ENCODE assay signal across 8 mouse cellular contexts in the genomic region with DNA sequence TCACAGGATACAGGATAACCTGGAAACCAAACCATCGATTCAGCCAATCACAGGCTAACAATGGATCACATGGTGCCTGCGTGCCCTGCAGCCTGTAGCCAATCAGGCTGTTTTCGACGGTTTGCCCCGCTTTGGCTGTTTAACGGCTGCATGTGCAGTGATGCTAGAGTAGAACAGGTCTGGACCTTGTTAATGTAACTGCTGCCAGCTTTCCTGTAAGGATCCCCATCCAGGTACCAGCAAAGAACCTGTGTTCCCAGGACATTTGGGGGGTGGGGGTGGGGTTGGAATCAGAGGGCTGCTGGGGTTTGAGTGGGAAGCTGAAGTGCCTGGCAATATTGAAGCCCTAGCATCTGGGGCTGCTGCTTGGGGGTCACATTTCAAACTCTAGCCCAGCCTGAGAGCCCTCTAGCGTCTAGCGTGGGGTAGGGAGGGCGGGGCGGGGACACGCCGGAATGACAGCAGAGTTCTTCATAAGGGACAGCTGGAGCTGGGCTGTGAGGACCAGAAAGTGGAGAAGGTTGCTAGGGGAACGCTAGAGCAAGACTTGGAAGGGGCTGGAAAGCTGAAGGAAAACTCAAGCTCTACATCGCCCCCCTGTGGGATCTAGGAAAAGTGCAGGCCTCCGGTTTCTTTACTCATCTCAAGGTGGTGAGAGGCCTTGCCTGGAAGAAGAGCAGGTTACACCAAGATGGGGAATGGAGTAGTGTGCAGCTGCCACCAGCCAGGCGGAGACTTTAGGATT. TPM values are rescaled to one million over a fixed set of nuclear protein-coding genes. Genes with fewer than 3 reads are reported as not detected.
DNase-seq lines count a peak whose midpoint lies in the region; TF ChIP-seq lines count a peak whose summit lies in the region.

No protein-coding gene starts in this region.

- no peaks in the 10 kb centered on the region for H3K9me3 ChIP-seq in E14TG2a.4 (ENCODE audit: low read length)
- H3K9me3 ChIP-seq in embryonic facial prominence, embryonic 10.5 days: no peaks in the 10 kb centered on the region

- intact Hi-C loops in heart, postnatal 14 days (cut with DNase I): no loop called here

- H3K27me3 ChIP-seq in E14TG2a.4 (ENCODE audit: insufficient read depth, low read length): peaks cover 34% of the 10 kb centered on the region
- H3K27me3 ChIP-seq in embryonic facial prominence, embryonic 10.5 days (replicated peaks; ENCODE audit: low read depth, poor library complexity, severe bottlenecking): peaks cover 10% of the 10 kb centered on the region; the same call in 1 of the 2 replicates

- no peaks in the 10 kb centered on the region for H3K36me3 ChIP-seq in E14TG2a.4 (ENCODE audit: insufficient read depth, low read length)
- H3K36me3 ChIP-seq in embryonic facial prominence, embryonic 10.5 days (replicated peaks): no peaks in the 10 kb centered on the region

- 25% methylated on average over 16 of the region's 16 CpGs for WGBS in embryonic facial prominence, embryonic 10.5 days

- peak overlapping the region; percentile 41 for H3K4me3 ChIP-seq in E14TG2a.4 (replicated peaks; ENCODE audit: low read length)
- H3K4me3 ChIP-seq in embryonic facial prominence, embryonic 10.5 days: peak overlapping the region; percentile 38

- H3K27ac ChIP-seq in embryonic facial prominence, embryonic 10.5 days (replicated peaks): no peak overlapping the region; the same call in 1 of the 2 replicates

- peak; percentile 23 for DNase-seq in adrenal gland, adult 8-10 months
- peak; percentile 79 for DNase-seq in embryonic facial prominence, embryonic 10.5 days (ENCODE audit: low spot score)
- DNase-seq in heart, postnatal 14 days: peak; percentile 41 to 51
- DNase-seq in layer of hippocampus, adult 8-10 months (ENCODE audit: low spot score in 2 of 2): peak; percentile 73 to 79
- DNase-seq in lung, postnatal 10 days: peak; percentile 63
- DNase-seq in right cerebral cortex, postnatal 14 days: peak; percentile 64
- DNase-seq in gastrocnemius, postnatal 10 days: no peak

- TF ChIP-seq CTCF in E14TG2a.4 (conservative IDR thresholded peaks at IDR 0.05; ENCODE audit: low read length): peak; percentile 91

- peaks cover 10% of the 10 kb centered on the region for H3K4me1 ChIP-seq in E14TG2a.4 (replicated peaks; ENCODE audit: low read depth, low read length)
- H3K4me1 ChIP-seq in embryonic facial prominence, embryonic 10.5 days: peaks cover 8% of the 10 kb centered on the region

RNA-seq across cellular contexts. Expression of gene Sptlc1, which starts 16.5 kb away (rescaled TPM):
- total RNA-seq in adrenal gland, adult 8-10 months (2022): 10 to 100 TPM; 63.1 to 94.2 (median 80.0) TPM
- 29.4 and 32.4 TPM in 2 replicates for polyA plus RNA-seq in embryonic facial prominence, embryonic 10.5 days (2016; fragmentation: Nextera tagmentation; extraction: Ambion mirVana)
- 10 to 100 TPM; 13.8 to 15.1 TPM for total RNA-seq in heart, postnatal 14 days (2021)
- total RNA-seq in layer of hippocampus, adult 8-10 months (2022): 10 to 100 TPM; 30.1 to 33.1 (median 32.0) TPM
- 10 to 100 TPM; 12.8 to 12.9 TPM for total RNA-seq in gastrocnemius, postnatal 10 days (2021)
